Mouse (Mus musculus) C2C12 (cell line): ENCODE data around the gene Prkg1. TPM values are rescaled to one million over a fixed set of nuclear protein-coding genes. Genes with fewer than 3 reads are reported as not detected.
"Not testable (repeated sequence)": the region's sequence is repeated elsewhere in the genome, so short reads cannot be mapped to it uniquely, and the experiment has no call there.

Experiments
- H3K27me3 ChIP-seq: one replicate; pipeline ENCODE4 v1.6.1; 2011; ENCODE audit not compliant: control insufficient read depth, insufficient read depth, insufficient read length
- H3K36me3 ChIP-seq: one replicate; pipeline ENCODE4 v1.6.1; 2011; ENCODE audit not compliant: control insufficient read depth, insufficient read depth
- H3K4me3 ChIP-seq: one replicate; pipeline ENCODE4 v1.5.1; 2011; ENCODE audit warnings: mild to moderate bottlenecking, control low read depth; ENCODE audit not compliant: poor library complexity, insufficient read depth, severe bottlenecking
- H3K79me2 ChIP-seq: one replicate; pipeline ENCODE4 v1.6.1; 2011; ENCODE audit not compliant: control insufficient read depth, insufficient read depth
- H3K79me3 ChIP-seq: one replicate; pipeline ENCODE4 v1.6.1; 2011; ENCODE audit warnings: low read depth, control low read depth
- H3ac ChIP-seq: one replicate; pipeline ENCODE3; 2011; ENCODE audit warnings: low read depth; ENCODE audit not compliant: control insufficient read depth, insufficient read length
- CEBPB ChIP-seq: IDR thresholded peaks from one replicate; pipeline ENCODE4 v1.6.1; 2011; ENCODE audit warnings: low read depth, mild to moderate bottlenecking, control low read depth, moderate library complexity
- CTCF ChIP-seq: IDR thresholded peaks from one replicate; pipeline ENCODE4 v1.5.1; 2011; ENCODE audit not compliant: control insufficient read depth, insufficient read depth, insufficient read length
- FOSL1 ChIP-seq: IDR thresholded peaks from one replicate; pipeline ENCODE4 v1.8.0; 2011; ENCODE audit warnings: mild to moderate bottlenecking, low read length; ENCODE audit not compliant: poor library complexity, insufficient read depth, severe bottlenecking
- MAX ChIP-seq: IDR thresholded peaks from one replicate; pipeline ENCODE4 v1.6.1; 2011; ENCODE audit warnings: mild to moderate bottlenecking, control low read depth
- MYOD1 ChIP-seq: IDR thresholded peaks from one replicate; pipeline ENCODE4 v1.6.1; 2011; ENCODE audit warnings: low read depth; ENCODE audit not compliant: control insufficient read depth, insufficient read length
- MYOG ChIP-seq: IDR thresholded peaks from one replicate; pipeline ENCODE4 v1.6.1; 2011; ENCODE audit not compliant: control insufficient read depth, insufficient read length; ENCODE audit errors: extremely low read depth
- USF1 ChIP-seq: IDR thresholded peaks from one replicate; pipeline ENCODE4 v1.6.1; 2011; ENCODE audit warnings: low read depth, mild to moderate bottlenecking, control low read depth, moderate library complexity
- polyA plus RNA-seq: library from polyadenylated mRNA; unstranded; fragments of >200 nt; fragmentation: generic; extraction: Trizol; gene quantifications from one replicate; pipeline ENCODE4 v1.2.1, GENCODE M21; 2012; ENCODE audit warnings: missing spikeins

Gene Prkg1
- polyA plus RNA-seq, 1 experiment: 0.47 TPM

DNA sequence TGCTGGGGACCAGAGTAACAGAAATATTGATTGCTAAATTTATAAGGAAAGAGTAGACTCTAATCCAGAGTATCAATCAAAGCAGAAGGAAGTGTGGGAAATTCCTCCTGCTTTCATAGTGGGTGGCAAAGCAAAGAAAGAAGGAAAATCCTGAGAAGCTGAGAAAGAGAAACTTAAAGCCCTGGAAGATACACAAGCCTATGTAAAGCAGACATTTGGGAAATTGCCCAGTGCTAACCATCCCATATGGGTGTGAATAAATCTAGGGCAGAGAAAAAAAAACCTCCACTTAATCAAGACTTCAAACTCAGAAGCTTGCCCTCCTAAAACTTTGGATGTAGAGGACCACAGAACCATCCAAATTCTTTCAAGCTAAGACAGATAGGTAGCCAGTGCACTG, 532.4 kb downstream of the Prkg1 start:
- Histone ChIP-seq H3K36me3 (no peaks in the 10 kb centered on the region), H3ac (no peak overlapping the region), H3K27me3 (no peaks in the 10 kb centered on the region), H3K79me2 (no peaks in the 10 kb centered on the region), H3K4me3 (no peak overlapping the region), H3K79me3 (no peaks in the 10 kb centered on the region)
- TF ChIP-seq CTCF (no peak), MAX (no peak), CEBPB (no peak), MYOD1 (no peak), USF1 (no peak), MYOG (no peak), FOSL1 (no peak)

DNA sequence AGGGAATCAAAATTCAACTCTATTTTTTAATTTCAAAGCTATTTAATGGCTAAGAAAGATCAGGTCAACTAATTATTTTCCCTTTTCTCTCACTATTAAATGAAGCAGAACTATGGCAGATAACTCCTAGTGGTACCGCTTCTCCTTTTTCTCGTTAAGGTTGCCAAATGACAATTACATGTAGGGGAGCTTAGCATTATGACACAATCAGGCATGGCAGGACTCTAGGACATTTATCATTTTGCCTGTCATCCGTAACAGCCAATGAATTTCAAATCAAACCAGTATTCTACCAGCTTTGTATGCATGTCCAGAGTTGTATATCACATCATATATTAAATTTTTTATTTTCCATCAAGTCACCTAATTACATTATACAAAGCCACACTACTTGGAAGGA, 536.4 kb downstream of the Prkg1 start:
- Histone ChIP-seq H3K4me3 (no peak overlapping the region), H3ac (no peak overlapping the region), H3K27me3 (no peaks in the 10 kb centered on the region), H3K79me3 (no peaks in the 10 kb centered on the region), H3K79me2 (no peaks in the 10 kb centered on the region), H3K36me3 (no peaks in the 10 kb centered on the region)
- TF ChIP-seq MYOG (no peak), MAX (no peak), FOSL1 (no peak)

DNA sequence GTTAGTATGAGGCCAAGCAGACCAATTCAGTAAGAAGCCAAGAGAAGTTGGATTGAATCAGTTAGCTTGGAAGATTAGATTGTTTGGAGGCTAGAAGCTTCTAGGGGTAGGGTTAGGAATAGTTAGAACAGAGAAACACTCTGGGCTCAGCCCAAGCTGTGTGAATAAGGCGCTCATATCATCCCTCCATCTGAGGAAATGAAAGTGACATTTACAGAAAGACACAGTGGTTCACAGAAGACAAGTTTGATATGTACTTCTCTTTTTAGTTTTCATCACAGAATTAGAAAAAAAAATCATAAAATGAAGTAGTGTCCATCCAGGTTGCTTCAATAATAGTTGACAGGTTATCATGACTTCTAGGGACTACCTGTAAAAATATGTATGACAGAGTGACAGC, 541.4 kb downstream of the Prkg1 start:
- no peaks in the 10 kb centered on the region for H3K79me2 ChIP-seq
- H3ac ChIP-seq: no peak overlapping the region
- no peaks in the 10 kb centered on the region for H3K27me3 ChIP-seq
- H3K79me3 ChIP-seq: no peaks in the 10 kb centered on the region
- TF ChIP-seq MYOG (no peak), FOSL1 (no peak), CTCF (no peak), USF1 (no peak), MYOD1 (no peak), CEBPB (no peak), MAX (no peak)
- no peaks in the 10 kb centered on the region for H3K36me3 ChIP-seq
- no peak overlapping the region for H3K4me3 ChIP-seq

DNA sequence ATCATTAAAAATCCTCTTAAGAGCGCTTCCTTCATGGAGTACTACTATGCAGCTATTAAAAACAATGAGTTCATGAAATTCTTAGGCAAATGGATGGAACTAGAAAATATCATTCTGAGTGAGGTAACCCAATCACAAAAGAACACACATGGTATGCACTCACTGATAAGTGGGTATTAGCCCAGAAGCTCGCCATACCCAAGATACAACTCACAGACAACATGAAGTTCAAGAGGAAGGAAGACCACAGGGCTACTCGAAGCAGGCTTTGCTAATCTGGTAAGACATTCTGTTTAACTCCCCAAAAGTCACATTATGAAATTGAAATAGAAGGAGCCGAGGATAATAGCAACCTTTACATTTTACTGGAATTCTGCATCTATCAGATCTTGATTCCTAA, 545.6 kb downstream of the Prkg1 start:
- not testable (repeated sequence) for H3ac ChIP-seq

DNA sequence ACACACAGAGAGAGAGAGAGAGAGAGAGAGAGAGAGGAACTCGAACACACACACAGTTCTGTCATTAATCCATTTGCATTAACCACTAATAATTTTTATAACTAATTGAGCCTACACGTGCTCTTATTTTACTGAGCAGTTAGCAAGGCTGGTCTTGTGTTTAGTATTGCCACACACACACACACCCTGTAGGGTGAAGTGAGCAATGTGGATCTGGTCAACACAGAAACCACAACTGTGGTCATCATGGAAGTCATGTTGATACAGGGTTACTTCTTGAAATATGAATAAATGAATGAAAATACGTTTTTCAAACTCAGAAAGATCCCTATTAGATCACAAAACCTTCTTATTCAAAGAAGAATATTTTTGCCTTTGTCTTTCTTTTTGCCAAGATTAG, 554.0 kb downstream of the Prkg1 start:
- Histone ChIP-seq H3K36me3 (no peaks in the 10 kb centered on the region), H3K27me3 (no peaks in the 10 kb centered on the region)
- TF ChIP-seq USF1: no peak

More for the DNA sequence above, 545.6 kb downstream of the Prkg1 start:
- not testable (repeated sequence) for H3K79me3 ChIP-seq, H3K27me3 ChIP-seq, H3K4me3 ChIP-seq, H3K79me2 ChIP-seq, H3K36me3 ChIP-seq

DNA sequence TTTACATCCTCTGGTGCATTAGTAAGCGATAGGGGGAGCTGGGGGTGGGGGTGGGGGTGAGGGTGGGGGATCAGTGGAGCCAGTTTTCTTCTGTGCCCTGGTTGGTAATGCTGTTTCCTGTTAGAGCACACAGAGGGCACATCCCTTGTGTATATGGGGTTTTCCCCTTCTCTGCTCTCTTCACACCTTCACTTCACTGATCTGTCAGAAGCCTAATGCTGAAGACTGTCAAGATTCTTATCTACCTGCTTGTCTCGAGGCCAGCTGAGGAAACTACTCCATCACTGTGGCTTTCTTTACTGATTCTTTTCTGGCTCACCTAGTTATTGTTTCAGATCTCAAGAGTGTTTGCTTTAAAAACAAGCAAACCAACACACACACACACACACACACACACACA, 554.4 kb downstream of the Prkg1 start:
- H3K79me2 ChIP-seq: no peaks in the 10 kb centered on the region
- H3K27me3 ChIP-seq: no peaks in the 10 kb centered on the region
- no peaks in the 10 kb centered on the region for H3K79me3 ChIP-seq
- H3K4me3 ChIP-seq: no peak overlapping the region
- no peaks in the 10 kb centered on the region for H3K36me3 ChIP-seq
- TF ChIP-seq MYOD1 (no peak), FOSL1 (no peak), CTCF (no peak), CEBPB (no peak), MAX (no peak), USF1 (no peak), MYOG (no peak)
- H3ac ChIP-seq: no peak overlapping the region

More for the DNA sequence above, 554.0 kb downstream of the Prkg1 start:
- Histone ChIP-seq H3K4me3 (no peak overlapping the region), H3K79me2 (no peaks in the 10 kb centered on the region), H3K79me3 (no peaks in the 10 kb centered on the region), H3ac (no peak overlapping the region)

DNA sequence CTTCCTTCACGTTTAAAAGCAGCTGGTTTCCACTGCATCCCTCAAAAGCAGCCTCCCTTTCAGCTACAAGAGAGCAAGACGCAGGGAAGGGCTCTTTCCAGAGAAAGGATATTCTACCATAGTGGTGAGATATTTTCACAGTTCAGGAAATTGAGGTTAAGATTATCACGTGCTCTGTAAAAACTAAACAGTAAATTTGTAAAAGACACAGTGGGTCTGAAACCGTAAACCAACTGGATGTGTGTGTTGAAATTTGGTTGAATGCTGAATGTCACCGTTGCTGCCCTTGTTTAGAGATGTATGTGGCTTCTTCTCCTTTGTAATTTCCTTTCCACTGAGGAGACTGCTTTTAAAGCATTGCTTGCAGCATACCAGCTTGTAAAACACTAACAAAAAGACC, 565.2 kb downstream of the Prkg1 start:
- TF ChIP-seq MYOD1: no peak
- TF ChIP-seq USF1: no peak
- no peak for TF ChIP-seq CTCF
- no peak for TF ChIP-seq CEBPB
- no peak for TF ChIP-seq MAX
- no peak for TF ChIP-seq FOSL1
- TF ChIP-seq MYOG: no peak
- H3K4me3 ChIP-seq: no peak overlapping the region
- H3ac ChIP-seq: no peak overlapping the region
- H3K27me3 ChIP-seq: no peaks in the 10 kb centered on the region
- H3K36me3 ChIP-seq: no peaks in the 10 kb centered on the region
- no peaks in the 10 kb centered on the region for H3K79me3 ChIP-seq
- H3K79me2 ChIP-seq: no peaks in the 10 kb centered on the region
